Mouse (Mus musculus) liver, embryonic 18 days (tissue): ENCODE measurements around the gene 2310061I04Rik. TPM values are rescaled to one million over a fixed set of nuclear protein-coding genes. Genes with fewer than 3 reads are reported as not detected.

Experiments
- polyA plus RNA-seq: library from polyadenylated mRNA; depleted of rRNA; stranded (reverse); fragments of >200 nt; gene quantifications from 2 replicates; pipeline ENCODE4 v1.2.3, GENCODE M21; 2012; rRNA removed

The 2310061I04Rik gene
- polyA plus RNA-seq: 11.1 and 12.8 TPM in 2 replicates

GRCm38 (mm10) chr17:35896781-35897643 lies at the start of gene 2310061I04Rik:
2310061I04Rik (minus strand) TSS chr17:35897431.

GRCm38 (mm10) chr17:35916297-35917142 lies 19.3 kb upstream of the 2310061I04Rik start, which contains the start of the genes Mrps18b and Ppp1r10:
Mrps18b (minus strand) TSS chr17:35916389.
Ppp1r10 (plus strand) TSS chr17:35916434.

GRCm38 (mm10) chr17:35909919-35910369 lies 12.7 kb upstream of the 2310061I04Rik start, which contains the start of gene Atat1:
Atat1 (minus strand) TSS chr17:35910075.

DNA sequence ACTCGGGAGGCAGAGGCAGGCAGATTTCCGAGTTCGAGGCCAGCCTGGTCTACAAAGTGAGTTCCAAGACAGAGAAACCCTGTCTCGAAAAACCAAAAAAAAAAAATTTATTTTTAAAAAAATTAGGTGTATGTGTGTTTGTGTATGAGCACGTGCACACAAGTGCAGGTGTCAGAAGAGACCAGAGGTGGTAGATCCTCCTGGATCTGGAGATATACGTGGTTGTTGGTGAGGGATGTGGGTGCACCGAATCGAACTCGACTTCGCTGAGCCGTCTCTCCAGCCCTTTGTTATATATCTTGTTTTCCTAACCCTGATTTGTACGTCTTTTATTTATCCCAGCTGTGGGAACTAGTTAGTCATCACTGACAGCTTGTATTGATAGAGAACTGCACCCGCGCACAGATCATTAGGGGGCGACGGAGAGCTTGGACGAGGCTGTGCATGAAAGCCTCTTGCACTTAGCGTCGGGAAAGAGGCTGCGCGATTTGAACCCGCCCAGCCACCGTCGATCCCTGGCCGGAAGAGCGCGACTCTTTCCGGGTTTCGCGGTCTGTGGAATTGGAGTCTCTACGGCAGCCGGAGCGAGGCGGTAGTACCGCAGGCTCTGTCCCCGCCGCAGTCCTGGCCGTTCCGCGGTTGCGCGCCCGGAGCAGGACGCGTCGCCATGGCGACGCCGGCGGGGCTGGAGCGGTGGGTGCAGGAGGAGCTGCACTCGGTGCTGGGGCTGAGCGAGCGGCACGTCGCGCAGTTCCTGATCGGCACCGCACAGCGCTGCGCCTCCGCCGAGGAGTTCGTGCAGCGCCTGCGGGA lies 17.8 kb downstream of the 2310061I04Rik start, which contains the start of gene Dhx16:
Gene Dhx16 (plus strand): TSS at position 575 of the 813 bp plus-strand sequence.

GRCm38 (mm10) chr17:35865481-35866280 lies 31.6 kb downstream of the 2310061I04Rik start, which contains the start of gene Ppp1r18:
Ppp1r18 (plus strand) TSS chr17:35865593.

GRCm38 (mm10) chr17:35861198-35861857 lies 35.9 kb downstream of the 2310061I04Rik start, which contains the start of gene Nrm:
Nrm (plus strand) TSS chr17:35861318.

Other genes with a start within 250 kb of the 2310061I04Rik start
- gene Vars2, start 229.8 kb downstream of the 2310061I04Rik start, polyA plus RNA-seq: 6.9 and 8.3 TPM in 2 replicates
- gene Gtf2h4, start 223.7 kb downstream of the 2310061I04Rik start, polyA plus RNA-seq: 14.3 and 15.4 TPM in 2 replicates
- 2.2 TPM in 2 replicates for gene Ddr1, start 192.8 kb downstream of the 2310061I04Rik start, polyA plus RNA-seq
- gene Ier3, start 75.7 kb downstream of the 2310061I04Rik start, polyA plus RNA-seq: 5.5 and 6.5 TPM in 2 replicates
- 31.0 and 40.2 TPM in 2 replicates for gene Flot1, start 74.2 kb downstream of the 2310061I04Rik start, polyA plus RNA-seq
- gene Tubb5, start 59.1 kb downstream of the 2310061I04Rik start, polyA plus RNA-seq: 251 and 259 TPM in 2 replicates
- 4.3 and 4.5 TPM in 2 replicates for gene Mdc1, start 55.9 kb downstream of the 2310061I04Rik start, polyA plus RNA-seq
- 10.7 and 11.1 TPM in 2 replicates for gene Nrm, start 36.1 kb downstream of the 2310061I04Rik start, polyA plus RNA-seq
- 17.4 and 18.6 TPM in 2 replicates for gene Ppp1r18, start 31.8 kb downstream of the 2310061I04Rik start, polyA plus RNA-seq
- gene Dhx16, start 17.6 kb downstream of the 2310061I04Rik start, polyA plus RNA-seq: 36.4 and 41.5 TPM in 2 replicates
- gene Atat1, start 12.6 kb upstream of the 2310061I04Rik start, polyA plus RNA-seq: 9.1 and 9.2 TPM in 2 replicates
- gene Mrps18b, start 19.0 kb upstream of the 2310061I04Rik start, polyA plus RNA-seq: 47.1 and 48.3 TPM in 2 replicates
- 13.7 and 14.0 TPM in 2 replicates for gene Ppp1r10, start 19.0 kb upstream of the 2310061I04Rik start, polyA plus RNA-seq
- gene Abcf1, start 72.3 kb upstream of the 2310061I04Rik start, polyA plus RNA-seq: 33.2 and 37.2 TPM in 2 replicates
- gene Gnl1, start 82.4 kb upstream of the 2310061I04Rik start, polyA plus RNA-seq: 4.6 and 5.7 TPM in 2 replicates
- gene Prr3, start 82.8 kb upstream of the 2310061I04Rik start, polyA plus RNA-seq: 6.0 and 6.7 TPM in 2 replicates
- 14.1 and 14.9 TPM in 2 replicates for gene H2-T24, start 123.1 kb upstream of the 2310061I04Rik start, polyA plus RNA-seq
- gene H2-T23, start 135.4 kb upstream of the 2310061I04Rik start, polyA plus RNA-seq: 112 and 121 TPM in 2 replicates
- 14.6 and 16.9 TPM in 2 replicates for gene H2-T22, start 145.3 kb upstream of the 2310061I04Rik start, polyA plus RNA-seq
- not detected in 2 replicates for gene Gm6034, start 145.5 kb upstream of the 2310061I04Rik start, polyA plus RNA-seq
- gene Gm11127, start 160.9 kb upstream of the 2310061I04Rik start, polyA plus RNA-seq: 0.03 and 0.16 TPM in 2 replicates
- gene Gm19684, start 224.2 kb upstream of the 2310061I04Rik start, polyA plus RNA-seq: 0.01 TPM in 1 of 2 replicates, not detected in the other
- not detected in 2 replicates for gene Gm7030, start 232.0 kb upstream of the 2310061I04Rik start, polyA plus RNA-seq